Comparison of ENCODE assay signal across 7 mouse cellular contexts in genomic region chr11:119082638-119083599, GRCm38 (mm10). TPM values are rescaled to one million over a fixed set of nuclear protein-coding genes. Genes with fewer than 3 reads are reported as not detected.
A peak's percentile ranks its signal among the peaks of the same experiment; 100 is the strongest.
DNase-seq lines count a peak whose midpoint lies in the region; ATAC-seq and TF ChIP-seq lines count a peak whose summit lies in the region.

No protein-coding gene starts in this region.

- no peak for TF ChIP-seq POLR2A in ES-Bruce4 (IDR thresholded peaks at IDR 0.05; ENCODE audit: insufficient read depth, low read length)

- TF ChIP-seq EP300 in ES-Bruce4 (IDR thresholded peaks at IDR 0.05; ENCODE audit: insufficient read depth, low read depth, low read length): no peak

- no peaks in the 10 kb centered on the region for H3K9me3 ChIP-seq in ES-Bruce4 (replicated peaks; ENCODE audit: control insufficient read depth, insufficient read depth, low read length, poor library complexity, severe bottlenecking)
- H3K9me3 ChIP-seq in forebrain, embryonic 12.5 days: no peaks in the 10 kb centered on the region
- H3K9me3 ChIP-seq in kidney, postnatal 0 days (replicated peaks; ENCODE audit: low read length): no peaks in the 10 kb centered on the region
- no peaks in the 10 kb centered on the region for H3K9me3 ChIP-seq in midbrain, embryonic 11.5 days (ENCODE audit: control insufficient read depth, low read length)

- H3K27me3 ChIP-seq in ES-Bruce4 (ENCODE audit: control insufficient read depth, insufficient read depth, low read length, poor library complexity, severe bottlenecking): peaks cover 49% of the 10 kb centered on the region
- peaks cover 64% of the 10 kb centered on the region for H3K27me3 ChIP-seq in forebrain, embryonic 12.5 days
- H3K27me3 ChIP-seq in kidney, postnatal 0 days (ENCODE audit: insufficient read depth, low read length): peaks cover 10% of the 10 kb centered on the region
- peaks cover 68% of the 10 kb centered on the region for H3K27me3 ChIP-seq in midbrain, embryonic 11.5 days (ENCODE audit: control insufficient read depth, insufficient read depth, low read length)

- 4% methylated on average over 20 of the region's 20 CpGs for WGBS in forebrain, embryonic 12.5 days
- 29% methylated on average over 20 of the region's 20 CpGs for WGBS in kidney, postnatal 0 days
- WGBS in midbrain, embryonic 11.5 days: 5% methylated on average over 20 of the region's 20 CpGs

- H3K4me2 ChIP-seq in forebrain, embryonic 12.5 days: peak overlapping the region; percentile 96
- H3K4me2 ChIP-seq in kidney, postnatal 0 days (ENCODE audit: low read length): peak overlapping the region; percentile 78
- H3K4me2 ChIP-seq in midbrain, embryonic 11.5 days: peak overlapping the region; percentile 8; the same call in 1 of the 2 replicates

- peak; percentile 37 to 41 for DNase-seq in adrenal gland, adult 18-20 months (ENCODE audit: low spot score in 2 of 2)
- no peak for DNase-seq in kidney, postnatal 0 days (ENCODE audit: low spot score)
- DNase-seq in midbrain, embryonic 11.5 days (ENCODE audit: low spot score, missing footprints): peak; percentile 91
- peak; percentile 78 for DNase-seq in thymus, postnatal 4 days

- H3K4me3 ChIP-seq in ES-Bruce4 (ENCODE audit: low read depth, low read length): 0 out of 2 replicates have a peak overlapping the region, but pooled peaks have one; percentile 19
- peak overlapping the region; percentile 63 for H3K4me3 ChIP-seq in forebrain, embryonic 12.5 days (replicated peaks)
- peak overlapping the region; percentile 88 for H3K4me3 ChIP-seq in kidney, postnatal 0 days (replicated peaks; ENCODE audit: low read depth, low read length)
- H3K4me3 ChIP-seq in midbrain, embryonic 11.5 days (ENCODE audit: low read depth, low read length): no peak overlapping the region; the same call in 1 of the 2 replicates

- H3K27ac ChIP-seq in ES-Bruce4 (ENCODE audit: insufficient read depth, low read length): no peak overlapping the region
- no peak overlapping the region for H3K27ac ChIP-seq in forebrain, embryonic 12.5 days
- H3K27ac ChIP-seq in kidney, postnatal 0 days: no peak overlapping the region
- H3K27ac ChIP-seq in midbrain, embryonic 11.5 days (ENCODE audit: low read depth, low read length): no peak overlapping the region

- H3K4me1 ChIP-seq in ES-Bruce4 (ENCODE audit: control insufficient read depth, insufficient read depth, low read length): no peaks in the 10 kb centered on the region
- H3K4me1 ChIP-seq in forebrain, embryonic 12.5 days: peaks cover 85% of the 10 kb centered on the region
- peaks cover 62% of the 10 kb centered on the region for H3K4me1 ChIP-seq in kidney, postnatal 0 days (replicated peaks; ENCODE audit: insufficient read depth, low read length)
- H3K4me1 ChIP-seq in midbrain, embryonic 11.5 days (ENCODE audit: control insufficient read depth, insufficient read depth, low read length): peaks cover 61% of the 10 kb centered on the region

- H3K9ac ChIP-seq in ES-Bruce4 (ENCODE audit: low read depth, poor library complexity, severe bottlenecking): no peak overlapping the region
- peak overlapping the region; percentile 93 for H3K9ac ChIP-seq in forebrain, embryonic 12.5 days
- no peak overlapping the region for H3K9ac ChIP-seq in kidney, postnatal 0 days (ENCODE audit: low read depth, low read length)
- peak overlapping the region; percentile 10; the same call in 1 of the 2 replicates for H3K9ac ChIP-seq in midbrain, embryonic 11.5 days (ENCODE audit: low read length)

- no peaks in the 10 kb centered on the region for H3K36me3 ChIP-seq in ES-Bruce4 (ENCODE audit: control insufficient read depth, insufficient read depth, low read length, poor library complexity, severe bottlenecking)
- peaks cover 20% of the 10 kb centered on the region for H3K36me3 ChIP-seq in forebrain, embryonic 12.5 days (replicated peaks)
- H3K36me3 ChIP-seq in kidney, postnatal 0 days (ENCODE audit: insufficient read depth, low read length): peaks cover 19% of the 10 kb centered on the region
- H3K36me3 ChIP-seq in midbrain, embryonic 11.5 days (ENCODE audit: control insufficient read depth, insufficient read depth, low read length): 0 out of 2 replicates have a peak, but pooled peaks cover 2% of the 10 kb centered on the region

- no peak for TF ChIP-seq CTCF in ES-Bruce4 (IDR thresholded peaks at IDR 0.05; ENCODE audit: low read depth, low read length)
- no peak for TF ChIP-seq CTCF in kidney, postnatal 0 days (IDR thresholded peaks at IDR 0.05; ENCODE audit: low read depth)

- no peak for ATAC-seq in forebrain, embryonic 12.5 days (ENCODE audit: low FRiP score)
- ATAC-seq in kidney, postnatal 0 days (replicated peaks; ENCODE audit: low FRiP score, low read depth): no peak
- ATAC-seq in midbrain, embryonic 11.5 days (ENCODE audit: low FRiP score): no peak
- ATAC-seq in megakaryocyte progenitor cell, adult 5-6 weeks (replicated peaks; ENCODE audit: poor library complexity): no peak

RNA-seq across cellular contexts. Expression of gene Cbx4, which starts 3.1 kb away (rescaled TPM):
- 0.32 and 0.46 TPM in 2 replicates for polyA plus RNA-seq in ES-Bruce4 (2011; ENCODE audit: insufficient read depth, insufficient read length, low read depth, missing spikeins)
- 100 to 1,000 TPM; 115 to 163 TPM for total RNA-seq in adrenal gland, adult 18-20 months (2021)
- polyA plus RNA-seq in forebrain, embryonic 12.5 days (2016; fragmentation: Nextera tagmentation; extraction: Ambion mirVana): 12.7 and 14.5 TPM in 2 replicates
- 8.0 and 9.7 TPM in 2 replicates for polyA plus RNA-seq in kidney, postnatal 0 days (2015; fragmentation: Nextera tagmentation; extraction: Ambion mirVana)
- 6.3 and 7.0 TPM in 2 replicates for polyA plus RNA-seq in midbrain, embryonic 11.5 days (2014; fragmentation: Nextera tagmentation; extraction: Ambion mirVana)
- 19.9 and 21.5 TPM in 2 replicates for total RNA-seq in megakaryocyte progenitor cell, adult 5-6 weeks (2015)
- 24.8 and 25.4 TPM in 2 replicates for total RNA-seq in megakaryocyte progenitor cell, adult 5-6 weeks (2017)

RNA-seq across cellular contexts. Expression of gene Cbx8, which starts 42.1 kb away (rescaled TPM):
- 0.75 and 1.7 TPM in 2 replicates for polyA plus RNA-seq in ES-Bruce4 (2011; ENCODE audit: insufficient read depth, insufficient read length, low read depth, missing spikeins)
- 10 to 100 TPM; 12.2 to 16.7 TPM for total RNA-seq in adrenal gland, adult 18-20 months (2021)
- polyA plus RNA-seq in forebrain, embryonic 12.5 days (2016; fragmentation: Nextera tagmentation; extraction: Ambion mirVana): 11.5 and 11.7 TPM in 2 replicates
- 6.1 and 7.7 TPM in 2 replicates for polyA plus RNA-seq in kidney, postnatal 0 days (2015; fragmentation: Nextera tagmentation; extraction: Ambion mirVana)
- polyA plus RNA-seq in midbrain, embryonic 11.5 days (2014; fragmentation: Nextera tagmentation; extraction: Ambion mirVana): 11.3 and 11.9 TPM in 2 replicates
- total RNA-seq in megakaryocyte progenitor cell, adult 5-6 weeks (2015): 1.9 and 2.1 TPM in 2 replicates
- total RNA-seq in megakaryocyte progenitor cell, adult 5-6 weeks (2017): 2.7 and 3.6 TPM in 2 replicates

Comparison
In these comparisons a context has a peak if more than half of its experiments do, and no peak if none do; other contexts are left out.
1. H3K9ac ChIP-seq: peak in forebrain, embryonic 12.5 days (single experiment) and midbrain, embryonic 11.5 days (single experiment); none in ES-Bruce4 (single experiment) and kidney, postnatal 0 days (single experiment).
2. H3K4me2 ChIP-seq: peak in every context shown above with its lines; median percentile 96 in forebrain, embryonic 12.5 days; 78 in kidney, postnatal 0 days; 8 in midbrain, embryonic 11.5 days.